Mouse (Mus musculus): Measurements from ENCODE around the gene Tfap2c.

DNA sequence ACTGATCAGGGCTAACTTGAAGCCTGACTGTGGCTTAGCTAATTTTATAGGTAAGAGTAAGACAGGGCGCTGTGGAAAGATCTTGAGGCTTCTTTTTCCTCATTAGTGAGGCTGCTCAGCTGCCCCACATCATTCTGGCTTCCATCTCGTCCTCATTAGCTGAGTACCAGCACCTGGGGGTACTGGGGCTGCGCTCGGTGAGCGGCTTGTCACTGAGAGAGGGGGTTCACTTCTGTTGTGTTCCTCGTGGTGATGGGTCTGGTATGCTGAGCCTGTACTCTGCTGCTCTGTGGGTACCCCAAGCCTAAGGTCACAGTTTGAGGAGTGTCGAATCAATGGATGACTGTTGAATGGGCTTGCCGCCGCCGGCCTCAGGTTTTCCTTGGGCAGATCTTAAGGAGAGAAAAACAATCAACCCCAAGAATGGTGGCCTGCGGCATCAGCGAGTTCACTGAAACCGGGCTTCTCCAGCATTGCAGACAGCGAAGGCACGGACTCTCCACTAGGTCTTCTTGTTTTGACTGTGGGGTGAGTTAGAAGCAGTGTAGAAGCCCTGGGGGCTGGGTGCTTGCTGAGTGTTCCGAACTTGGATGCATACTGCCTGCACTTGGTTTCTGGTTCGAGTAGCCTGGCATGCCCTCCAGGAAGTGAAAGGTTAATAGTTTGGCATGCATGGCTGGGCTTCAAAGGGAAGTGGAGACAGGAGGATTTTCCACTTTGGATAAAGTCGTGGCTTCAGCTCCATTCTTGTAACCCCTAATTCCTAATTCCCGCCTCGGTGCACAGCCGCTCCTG lies 9.5 kb downstream of the Tfap2c start:
- no peak for TF ChIP-seq CTCF (IDR thresholded peaks at IDR 0.05; ENCODE audit: low read depth, low read length)
- no peak for TF ChIP-seq GATA1 (IDR thresholded peaks at IDR 0.05; ENCODE audit: borderline replicate concordance, low read length)
- no peak for TF ChIP-seq TAL1 (conservative IDR thresholded peaks at IDR 0.05; ENCODE audit: low read depth, low read length)
